Comparison of ENCODE assay signal across 10 mouse cellular contexts in the genomic region with DNA sequence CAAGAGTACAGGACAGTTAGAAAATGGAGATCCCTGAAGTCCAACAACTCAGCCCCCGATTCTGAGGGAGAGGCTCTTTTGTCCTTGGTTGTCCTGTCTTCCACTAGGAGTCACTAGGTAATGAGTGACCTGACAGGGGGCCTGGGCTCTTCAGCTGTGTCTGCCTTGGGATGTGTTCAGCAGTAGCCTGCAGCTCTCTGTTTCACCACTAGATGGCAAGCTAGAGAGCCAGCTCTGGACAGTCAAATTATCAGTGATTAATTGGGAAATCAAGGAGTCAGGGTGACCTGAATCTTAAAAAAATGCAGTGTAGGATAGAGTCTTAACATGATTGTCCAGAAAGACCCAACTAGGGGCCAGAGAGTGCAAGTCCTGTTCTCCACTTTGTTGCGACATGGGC. TPM values are rescaled to one million over a fixed set of nuclear protein-coding genes. Genes with fewer than 3 reads are reported as not detected.
DNase-seq lines count a peak whose midpoint lies in the region; ATAC-seq and TF ChIP-seq lines count a peak whose summit lies in the region.
"Had no signal": no experiment of that assay in that cellular context is flagged by ENCODE, and none has a peak within 500 bp of the region (broad histone marks: within the 10 kb centered on the region; RNA-seq: fewer than 3 reads in every experiment).

No protein-coding gene starts in this region.

- WGBS in heart, adult 2 months = 82% methylated on average over 2 of the region's 2 CpGs
- WGBS in heart, embryonic 10.5 days = 78% methylated on average over 2 of the region's 2 CpGs
- WGBS in olfactory bulb, adult 2 months = 74% methylated on average over 2 of the region's 2 CpGs

- no peaks in the 10 kb centered on the region for H3K79me2 ChIP-seq in heart, adult 2 months (replicated peaks; ENCODE audit: control insufficient read depth, insufficient read depth, low read length)

- H3K27me3 ChIP-seq in heart, adult 2 months (ENCODE audit: control insufficient read depth, insufficient read depth, low read length) = no peaks in the 10 kb centered on the region
- peaks cover 36% of the 10 kb centered on the region for H3K27me3 ChIP-seq in heart, embryonic 10.5 days (ENCODE audit: insufficient read depth, poor library complexity, severe bottlenecking)

- no peak for TF ChIP-seq POLR2A in heart, adult 2 months (IDR thresholded peaks at IDR 0.05; ENCODE audit: insufficient read depth, low read depth, low read length)
- TF ChIP-seq POLR2A in bone marrow macrophage, adult 2 months (IDR thresholded peaks at IDR 0.05; ENCODE audit: borderline replicate concordance, low read depth, low read length) = no peak
- no peak for TF ChIP-seq POLR2A in olfactory bulb, adult 2 months (IDR thresholded peaks at IDR 0.05; ENCODE audit: insufficient read depth, low read depth, low read length)

- TF ChIP-seq CTCF in heart, adult 2 months (IDR thresholded peaks at IDR 0.05) = peak; percentile 89
- TF ChIP-seq CTCF in bone marrow macrophage, adult 2 months (IDR thresholded peaks at IDR 0.05; ENCODE audit: low read depth, low read length) = peak; percentile 65
- peak; percentile 32 for TF ChIP-seq CTCF in olfactory bulb, adult 2 months (IDR thresholded peaks at IDR 0.05; ENCODE audit: insufficient read depth, low read depth, low read length)

- H3K36me3 ChIP-seq in heart, adult 2 months (ENCODE audit: control insufficient read depth, insufficient read depth, low read length) = no peaks in the 10 kb centered on the region
- no peaks in the 10 kb centered on the region for H3K36me3 ChIP-seq in heart, embryonic 10.5 days

- no peaks in the 10 kb centered on the region for H3K9me3 ChIP-seq in heart, embryonic 10.5 days

- TF ChIP-seq EP300 in heart, adult 2 months (IDR thresholded peaks at IDR 0.05; ENCODE audit: insufficient read depth, low read depth, low read length) = no peak

- no peak overlapping the region for H3K9ac ChIP-seq in heart, adult 2 months (ENCODE audit: low read depth, low read length)

- intact Hi-C loops in heart, adult 2 months (cut with DNase I) = loop anchor here (1.0 kb wide), 2 partner anchors 354 to 364 kb away; no protein-coding TSS in a partner anchor

- no peak for ATAC-seq in activated CD4-positive, CD25-positive, alpha-beta regulatory T cell, adult 4 months

- H3K4me1 ChIP-seq in heart, adult 2 months (ENCODE audit: control insufficient read depth, insufficient read depth, low read length) = no peaks in the 10 kb centered on the region
- peaks cover 12% of the 10 kb centered on the region for H3K4me1 ChIP-seq in heart, embryonic 10.5 days
- H3K4me1 ChIP-seq in bone marrow macrophage, adult 2 months (ENCODE audit: control insufficient read depth, insufficient read depth, low read length) = no peaks in the 10 kb centered on the region
- H3K4me1 ChIP-seq in olfactory bulb, adult 2 months (ENCODE audit: control insufficient read depth, insufficient read depth, low read length) = peaks cover 22% of the 10 kb centered on the region

- H3K27ac ChIP-seq in heart, adult 2 months = no peak overlapping the region
- H3K27ac ChIP-seq in heart, embryonic 10.5 days = no peak overlapping the region
- no peak overlapping the region for H3K27ac ChIP-seq in bone marrow macrophage, adult 2 months (ENCODE audit: insufficient read depth, low read depth, low read length)
- no peak overlapping the region for H3K27ac ChIP-seq in olfactory bulb, adult 2 months (ENCODE audit: insufficient read depth, low read depth, low read length)

- no peak overlapping the region for H3K4me3 ChIP-seq in heart, adult 2 months
- no peak overlapping the region for H3K4me3 ChIP-seq in heart, embryonic 10.5 days
- H3K4me3 ChIP-seq in bone marrow macrophage, adult 2 months (ENCODE audit: insufficient read depth, low read length) = no peak overlapping the region
- no peak overlapping the region for H3K4me3 ChIP-seq in olfactory bulb, adult 2 months (ENCODE audit: insufficient read depth, low read depth, low read length)

- peak in 1 of 2 experiments; percentile 41 for DNase-seq in heart, adult 2 months
- no peak for DNase-seq in heart, embryonic 10.5 days (ENCODE audit: low spot score)
- peak; percentile 66 for DNase-seq in right cerebral cortex, postnatal 4 days
- DNase-seq in right cerebral cortex, adult 18-20 months = no peak
- peak; percentile 45 for DNase-seq in kidney, postnatal 14 days

RNA-seq across cellular contexts. Expression of a gene that starts 53.3 kb away (rescaled TPM):
- total RNA-seq in heart, adult 2 months (2021) = under 1 TPM; 0.09 to 0.34 TPM
- 0.12 and 0.21 TPM in 2 replicates for polyA plus RNA-seq in heart, adult 2 months (2012; rRNA removed)
- 0.04 TPM in 1 of 2 replicates, not detected in the other for polyA plus RNA-seq in heart, embryonic 10.5 days (2016; fragmentation: Nextera tagmentation; extraction: Ambion mirVana)
- 0.13 TPM in 1 of 2 replicates, not detected in the other for polyA plus RNA-seq in bone marrow macrophage, adult 2 months (2012; ENCODE audit: insufficient read depth, insufficient read length, missing spikeins)
- not detected in 2 replicates for polyA plus RNA-seq in olfactory bulb, adult 2 months (2012; ENCODE audit: insufficient read depth, insufficient read length, low replicate concordance, missing spikeins)
- under 1 TPM; 0.09 to 0.11 TPM for polyA plus RNA-seq in activated CD4-positive, CD25-positive, alpha-beta regulatory T cell, adult 4 months (2017; shearing (Covaris generic))
- polyA plus RNA-seq: liver, embryonic 16.5 days; stomach, embryonic 16.5 days had no signal

Comparison
In these comparisons a context has a peak if more than half of its experiments do, and no peak if none do; other contexts are left out.
1. DNase-seq: peak in right cerebral cortex, postnatal 4 days (single experiment) and kidney, postnatal 14 days (single experiment); none in heart, embryonic 10.5 days (single experiment) and right cerebral cortex, adult 18-20 months (single experiment).
2. CTCF ChIP-seq: peak in every context shown above with its lines; median percentile 89 in heart, adult 2 months; 65 in bone marrow macrophage, adult 2 months; 32 in olfactory bulb, adult 2 months.
3. RNA of a gene that starts 53.3 kb away (polyA plus RNA-seq): not detected in olfactory bulb, adult 2 months; 0.12 to 0.21 TPM in heart, adult 2 months, 0.09 to 0.11 TPM in activated CD4-positive, CD25-positive, alpha-beta regulatory T cell, adult 4 months, 0.04 TPM in heart, embryonic 10.5 days and 0.13 TPM in bone marrow macrophage, adult 2 months; every median in the first group is over 10 times any median in the second.